Mouse (Mus musculus) liver, embryonic 14.5 days (tissue): Measurements from ENCODE around the gene Nipsnap1.

Experiments
- CTCF ChIP-seq: IDR thresholded peaks from 2 replicates; pipeline ENCODE4 v1.5.1; 2016; ENCODE audit warnings: antibody characterized with exemption, low read depth, control low read depth
- EP300 ChIP-seq: IDR thresholded peaks from 2 replicates; pipeline ENCODE4 v1.6.1; 2016; ENCODE audit warnings: antibody characterized with exemption, low read depth

DNA sequence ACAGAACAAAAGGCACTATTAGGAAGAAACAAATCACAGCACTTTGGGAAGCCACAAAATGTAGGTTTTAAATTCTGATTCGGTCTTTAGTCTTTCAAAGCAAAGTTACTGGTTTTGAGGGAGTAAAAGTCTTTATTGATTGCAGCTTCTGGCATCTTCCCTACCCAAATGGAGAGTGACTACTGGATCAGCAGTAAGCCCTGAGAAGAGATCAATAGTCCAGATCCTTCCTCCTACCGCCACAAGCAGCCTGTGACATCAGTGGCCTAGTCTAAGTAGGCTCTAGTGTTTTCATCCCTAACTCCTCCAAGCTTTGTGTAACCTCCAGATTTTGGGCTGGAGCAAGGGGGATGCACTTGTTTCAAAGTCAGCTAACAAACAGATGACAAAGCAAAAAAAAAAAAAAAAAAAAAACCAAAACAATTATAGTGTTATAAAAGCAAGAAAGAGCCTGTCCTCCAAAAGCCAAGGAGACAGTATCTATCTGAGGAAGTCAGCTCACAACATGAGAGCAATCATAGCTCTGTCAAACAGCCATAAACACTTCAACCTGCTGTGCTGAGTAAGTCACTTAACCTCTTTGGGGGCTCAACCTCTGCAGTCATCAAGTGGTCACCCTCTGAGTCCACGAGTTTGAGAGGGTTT is 40.3 kb upstream of the Nipsnap1 start:
- TF ChIP-seq CTCF, result no peak
- no peak for TF ChIP-seq EP300
